ENCODE assay signal across 8 mouse cellular contexts in the genomic region with DNA sequence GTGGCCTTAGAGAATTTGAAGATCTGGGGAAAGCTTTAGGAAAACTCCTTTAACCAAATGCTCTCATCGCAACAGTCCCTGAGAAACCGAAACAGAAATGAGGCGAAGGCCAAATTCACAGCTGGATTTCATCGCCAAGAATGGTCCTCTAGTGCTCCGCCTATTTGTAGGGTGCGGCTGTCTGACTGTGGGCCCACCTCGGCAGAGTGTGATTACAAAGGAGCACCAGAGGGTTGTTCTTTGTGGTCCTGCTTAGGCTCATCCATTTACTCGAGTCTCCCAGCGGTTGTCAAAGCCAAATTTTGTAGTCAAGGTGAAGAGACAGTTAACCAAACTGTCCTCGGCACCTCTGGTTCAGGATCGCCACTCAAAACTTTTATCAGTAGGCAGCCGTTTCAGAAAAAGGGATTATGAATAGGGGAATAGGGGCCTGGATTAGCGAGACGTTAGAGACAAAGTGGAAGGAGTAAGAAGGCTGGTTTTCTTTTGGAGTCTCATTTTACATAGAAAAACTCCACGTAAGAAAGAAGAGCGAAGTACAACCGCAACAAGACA. TPM values are rescaled to one million over a fixed set of nuclear protein-coding genes. Genes with fewer than 3 reads are reported as not detected.
DNase-seq lines count a peak whose midpoint lies in the region; ATAC-seq lines count a peak whose summit lies in the region.

No protein-coding gene starts in this region.

- H3K9me3 ChIP-seq in heart, embryonic 14.5 days (ENCODE audit: control insufficient read depth, low read length), result no peaks in the 10 kb centered on the region

- no peaks in the 10 kb centered on the region; the same call in 1 of the 2 replicates for H3K4me1 ChIP-seq in brown adipose tissue, adult 24 weeks (ENCODE audit: control insufficient read depth, insufficient read depth, insufficient read length, low read length)
- H3K4me1 ChIP-seq in heart, embryonic 14.5 days (ENCODE audit: control insufficient read depth in 2 of 2, insufficient read depth in 2 of 2, low read length in 2 of 2), result peaks cover 9 to 19% of the 10 kb centered on the region in 2 experiments

- H3K4me3 ChIP-seq in brown adipose tissue, adult 24 weeks (ENCODE audit: insufficient read depth, low read depth, low read length), result peak overlapping the region; percentile 94
- peak overlapping the region; percentile 18 to 97 for H3K4me3 ChIP-seq in heart, embryonic 14.5 days (ENCODE audit: control insufficient read depth in 1 of 2, insufficient read depth in 1 of 2, low read depth in 1 of 2, low read length in 2 of 2)

- WGBS in heart, embryonic 14.5 days, result 10% methylated on average over 17 of the region's 17 CpGs

- no peaks in the 10 kb centered on the region for H3K36me3 ChIP-seq in heart, embryonic 14.5 days (ENCODE audit: control insufficient read depth, insufficient read depth, low read length)

- H3K27me3 ChIP-seq in heart, embryonic 14.5 days (ENCODE audit: control insufficient read depth, insufficient read depth, low read length), result no peaks in the 10 kb centered on the region

- peak overlapping the region; percentile 97 for H3K4me2 ChIP-seq in heart, embryonic 14.5 days (ENCODE audit: low read length)

- ATAC-seq in heart, embryonic 14.5 days (ENCODE audit: insufficient number of reproducible peaks, insufficient read depth, low FRiP score, low read depth), result no peak

- DNase-seq in A20 (ENCODE audit: low read depth, low spot score), result peak; percentile 55
- DNase-seq in kidney, postnatal 10 days, result peak; percentile 61
- DNase-seq in lung, postnatal 25 days (ENCODE audit: low spot score), result peak; percentile 72
- no peak for DNase-seq in right cerebral cortex, postnatal 25 days
- no peak for DNase-seq in Muller cell, postnatal 12 days (ENCODE audit: inconsistent ontology term)
- no peak for DNase-seq in right cerebral cortex, adult 18-20 months

- H3K9ac ChIP-seq in heart, embryonic 14.5 days (ENCODE audit: low read length), result no peak overlapping the region; the same call in 1 of the 2 replicates

- peak overlapping the region; percentile 48 for H3K27ac ChIP-seq in brown adipose tissue, adult 24 weeks (replicated peaks; ENCODE audit: low read depth, low read length)
- no peak overlapping the region for H3K27ac ChIP-seq in heart, embryonic 14.5 days (replicated peaks in 1 of 2; ENCODE audit: control insufficient read depth in 1 of 2, insufficient read depth in 1 of 2, low read depth in 2 of 2, low read length in 2 of 2)

RNA-seq across cellular contexts. Expression of a gene that starts 1.5 kb away (rescaled TPM):
- polyA plus RNA-seq in brown adipose tissue, adult 24 weeks (2012; ENCODE audit: insufficient read depth, insufficient read length, missing spikeins), result 10.7 and 13.4 TPM in 2 replicates
- polyA plus RNA-seq in heart, embryonic 14.5 days (2014; fragmentation: Nextera tagmentation; extraction: Ambion mirVana), result 8.6 and 9.2 TPM in 2 replicates

Comparison
In these comparisons a context has a peak if more than half of its experiments do, and no peak if none do; other contexts are left out.
1. DNase-seq: peak in A20 (single experiment), kidney, postnatal 10 days (single experiment) and lung, postnatal 25 days (single experiment); none in right cerebral cortex, postnatal 25 days (single experiment), Muller cell, postnatal 12 days (single experiment) and right cerebral cortex, adult 18-20 months (single experiment).